Comparison of ENCODE assay signal across 19 mouse cellular contexts in the genomic region with DNA sequence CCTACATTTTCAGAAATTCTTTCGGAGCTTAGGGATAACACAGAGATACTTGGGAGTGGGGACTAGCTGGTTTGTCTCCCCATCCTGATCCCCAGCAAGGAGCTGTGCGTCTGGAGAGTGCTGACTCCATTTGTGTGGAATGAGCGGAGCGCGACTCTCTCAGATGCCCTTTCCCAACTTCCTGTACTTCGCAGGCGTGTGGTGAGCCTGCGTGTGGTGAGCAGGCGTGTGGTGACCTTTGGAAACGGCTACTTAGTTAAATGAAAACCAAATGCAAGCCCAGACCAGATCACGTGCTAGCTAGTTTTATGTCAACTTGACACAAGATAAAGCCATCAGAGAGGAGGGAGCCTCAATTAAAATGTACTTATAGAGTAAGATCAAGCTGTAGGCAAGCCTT.
DNase-seq lines count a peak whose midpoint lies in the region; ATAC-seq and TF ChIP-seq lines count a peak whose summit lies in the region.
"Had no signal": no experiment of that assay in that cellular context is flagged by ENCODE, and none has a peak within 500 bp of the region (broad histone marks: within the 10 kb centered on the region; RNA-seq: fewer than 3 reads in every experiment).

No protein-coding gene starts in this region.

- no peaks in the 10 kb centered on the region for H3K36me3 ChIP-seq in kidney, postnatal 0 days (ENCODE audit: insufficient read depth, low read length)
- no peaks in the 10 kb centered on the region for H3K36me3 ChIP-seq in limb, embryonic 11.5 days (ENCODE audit: control insufficient read depth, insufficient read depth, low read length)
- H3K36me3 ChIP-seq in lung, postnatal 0 days (ENCODE audit: insufficient read depth, low read length): no peaks in the 10 kb centered on the region
- H3K36me3 ChIP-seq: forebrain, embryonic 15.5 days; heart, embryonic 10.5 days; liver, embryonic 15.5 days; midbrain, embryonic 12.5 days; neural tube, embryonic 12.5 days had no signal

- TF ChIP-seq CTCF in kidney, postnatal 0 days (IDR thresholded peaks at IDR 0.05; ENCODE audit: low read depth): no peak
- no peak for TF ChIP-seq CTCF in lung, postnatal 0 days (IDR thresholded peaks at IDR 0.05)

- H3K27ac ChIP-seq in kidney, postnatal 0 days: no peak overlapping the region
- H3K27ac ChIP-seq in limb, embryonic 11.5 days (replicated peaks; ENCODE audit: low read depth, low read length): no peak overlapping the region
- H3K27ac ChIP-seq in lung, postnatal 0 days (ENCODE audit: low read length): no peak overlapping the region
- H3K27ac ChIP-seq: forebrain, embryonic 15.5 days; heart, embryonic 10.5 days; liver, embryonic 15.5 days; midbrain, embryonic 12.5 days; neural tube, embryonic 12.5 days had no signal

- H3K4me2 ChIP-seq in kidney, postnatal 0 days (ENCODE audit: low read length): no peak overlapping the region
- no peak overlapping the region for H3K4me2 ChIP-seq in limb, embryonic 11.5 days (ENCODE audit: low read depth, severe bottlenecking)
- no peak overlapping the region for H3K4me2 ChIP-seq in lung, postnatal 0 days (replicated peaks; ENCODE audit: low read depth, low read length)
- H3K4me2 ChIP-seq: forebrain, embryonic 15.5 days; liver, embryonic 15.5 days; midbrain, embryonic 12.5 days; neural tube, embryonic 12.5 days had no signal

- ATAC-seq in kidney, postnatal 0 days (replicated peaks; ENCODE audit: low FRiP score, low read depth): no peak
- no peak for ATAC-seq in limb, embryonic 11.5 days (ENCODE audit: insufficient number of reproducible peaks, low FRiP score, low TSS enrichment, low read depth)
- no peak for ATAC-seq in lung, postnatal 0 days
- ATAC-seq in monocyte, adult 5-6 weeks (replicated peaks; ENCODE audit: insufficient number of reproducible peaks, low FRiP score, low TSS enrichment, poor library complexity, severe bottlenecking): no peak
- ATAC-seq: activated CD4-positive, CD25-positive, alpha-beta regulatory T cell, adult 4 months; forebrain, embryonic 15.5 days had no signal

- no peaks in the 10 kb centered on the region for H3K9me3 ChIP-seq in kidney, postnatal 0 days (replicated peaks; ENCODE audit: low read length)
- no peaks in the 10 kb centered on the region for H3K9me3 ChIP-seq in limb, embryonic 11.5 days (ENCODE audit: control insufficient read depth, low read length)
- no peaks in the 10 kb centered on the region for H3K9me3 ChIP-seq in lung, postnatal 0 days (ENCODE audit: low read length)
- H3K9me3 ChIP-seq: forebrain, embryonic 15.5 days; heart, embryonic 10.5 days; liver, embryonic 15.5 days; midbrain, embryonic 12.5 days; neural tube, embryonic 12.5 days had no signal

- no peak overlapping the region for H3K4me3 ChIP-seq in kidney, postnatal 0 days (replicated peaks; ENCODE audit: low read depth, low read length)
- no peak overlapping the region for H3K4me3 ChIP-seq in limb, embryonic 11.5 days (ENCODE audit: low read depth, low read length)
- no peak overlapping the region for H3K4me3 ChIP-seq in lung, postnatal 0 days (ENCODE audit: low read depth, low read length)
- H3K4me3 ChIP-seq: forebrain, embryonic 15.5 days; heart, embryonic 10.5 days; liver, embryonic 15.5 days; midbrain, embryonic 12.5 days; neural tube, embryonic 12.5 days had no signal

- WGBS in kidney, postnatal 0 days: 62% methylated on average over 11 of the region's 11 CpGs
- WGBS in limb, embryonic 11.5 days: 18% methylated on average over 11 of the region's 11 CpGs
- WGBS in lung, postnatal 0 days: 72% methylated on average over 11 of the region's 11 CpGs

- peak; percentile 29 for DNase-seq in embryo, embryonic 10 days (ENCODE audit: low spot score)
- DNase-seq in embryo, embryonic 9.5 days (ENCODE audit: extremely low spot score): no peak
- DNase-seq in hindlimb bud, embryonic 11.5 days (ENCODE audit: extremely low spot score, low read depth, low spot score): peak; percentile 24
- peak; percentile 39 for DNase-seq in kidney, postnatal 0 days (ENCODE audit: low spot score)
- DNase-seq in limb, embryonic 11.5 days (ENCODE audit: low spot score): peak; percentile 39
- DNase-seq in lung, postnatal 0 days (ENCODE audit: low spot score): no peak
- DNase-seq in thymus, postnatal 36 days: no peak
- DNase-seq: adrenal gland, postnatal 10 days; cerebellum, adult 9-10 months; heart, postnatal 10 days; right cerebral cortex, adult 18-20 months; thymus, postnatal 14 days had no signal

- no peak for TF ChIP-seq EP300 in lung, postnatal 0 days (IDR thresholded peaks at IDR 0.05)

- H3K4me1 ChIP-seq in kidney, postnatal 0 days (replicated peaks; ENCODE audit: insufficient read depth, low read length): no peaks in the 10 kb centered on the region
- no peaks in the 10 kb centered on the region for H3K4me1 ChIP-seq in limb, embryonic 11.5 days (ENCODE audit: control insufficient read depth, insufficient read depth, low read length)
- H3K4me1 ChIP-seq in lung, postnatal 0 days (ENCODE audit: insufficient read depth, low read depth, low read length): no peaks in the 10 kb centered on the region
- H3K4me1 ChIP-seq: heart, embryonic 10.5 days; liver, embryonic 15.5 days; neural tube, embryonic 12.5 days had no signal

- H3K27me3 ChIP-seq in kidney, postnatal 0 days (ENCODE audit: insufficient read depth, low read length): no peaks in the 10 kb centered on the region
- H3K27me3 ChIP-seq in limb, embryonic 11.5 days (ENCODE audit: control insufficient read depth, insufficient read depth, low read length): no peaks in the 10 kb centered on the region
- H3K27me3 ChIP-seq in lung, postnatal 0 days (replicated peaks; ENCODE audit: insufficient read depth, low read length): no peaks in the 10 kb centered on the region
- H3K27me3 ChIP-seq: liver, embryonic 15.5 days; midbrain, embryonic 12.5 days; neural tube, embryonic 12.5 days had no signal

- no peak overlapping the region for H3K9ac ChIP-seq in kidney, postnatal 0 days (ENCODE audit: low read depth, low read length)
- no peak overlapping the region for H3K9ac ChIP-seq in limb, embryonic 11.5 days (ENCODE audit: low read length)
- no peak overlapping the region for H3K9ac ChIP-seq in lung, postnatal 0 days (replicated peaks; ENCODE audit: low read depth)
- H3K9ac ChIP-seq: forebrain, embryonic 15.5 days; liver, embryonic 15.5 days; midbrain, embryonic 12.5 days; neural tube, embryonic 12.5 days had no signal

Comparison
In these comparisons a context has a peak if more than half of its experiments do, and no peak if none do; other contexts are left out.
1. DNase-seq: peak in embryo, embryonic 10 days (single experiment), hindlimb bud, embryonic 11.5 days (single experiment), kidney, postnatal 0 days (single experiment) and limb, embryonic 11.5 days (single experiment); none in embryo, embryonic 9.5 days (single experiment), lung, postnatal 0 days (single experiment) and thymus, postnatal 36 days (0 of 2).